Mouse (Mus musculus): Measurements from ENCODE around the gene Epha2. TPM values are rescaled to one million over a fixed set of nuclear protein-coding genes. Genes with fewer than 3 reads are reported as not detected.

Epha2 gene
- total and polyA plus RNA-seq, 2 experiments: 7.7 to 12.0 TPM

DNA sequence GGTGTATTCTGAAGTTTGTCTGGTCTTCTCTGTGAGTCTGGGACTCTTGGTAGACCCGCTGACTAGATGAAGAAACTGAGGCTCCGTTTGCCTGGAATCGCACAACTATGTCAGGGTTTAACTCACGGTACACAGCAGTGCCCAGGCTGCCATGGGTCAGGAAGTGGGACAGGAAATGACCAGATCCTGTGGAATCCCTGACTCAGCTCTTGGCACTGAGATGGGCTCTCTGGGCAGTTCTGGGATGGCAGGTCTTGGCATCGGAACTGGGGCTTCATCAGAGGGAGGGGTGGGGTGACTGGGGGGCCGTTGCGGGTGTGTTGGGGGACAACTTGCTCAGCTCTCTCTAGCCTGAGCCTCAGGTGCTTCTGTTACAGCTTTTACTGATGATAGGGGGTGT, 10.0 kb downstream of the Epha2 start:
- peak; percentile 87 for DNase-seq (ENCODE audit: extremely low read depth, low read depth, low spot score)
- H3K9ac ChIP-seq (ENCODE audit: low read depth, low read length): peak overlapping the region; percentile 4; the same call in 1 of the 2 replicates
- peaks cover 61% of the 10 kb centered on the region for H3K4me1 ChIP-seq (ENCODE audit: control insufficient read depth, insufficient read depth, low read length)
- WGBS: 12% methylated on average over 7 of the region's 7 CpGs
- peak overlapping the region; percentile 94 for H3K27ac ChIP-seq (replicated peaks; ENCODE audit: insufficient read depth, low read depth, low read length)
- H3K79me2 ChIP-seq (ENCODE audit: control insufficient read depth, insufficient read depth, low read length): peaks cover 37% of the 10 kb centered on the region; the same call in 1 of the 2 replicates
- H3K36me3 ChIP-seq (ENCODE audit: control insufficient read depth, insufficient read depth, low read length): peaks cover 6% of the 10 kb centered on the region; the same call in 1 of the 2 replicates
- no peak overlapping the region for H3K4me3 ChIP-seq (ENCODE audit: insufficient read depth, low read depth, low read length)
- TF ChIP-seq POLR2A (IDR thresholded peaks at IDR 0.05; ENCODE audit: extremely low read depth, insufficient read depth, low read length): no peak
- TF ChIP-seq CTCF (IDR thresholded peaks at IDR 0.05; ENCODE audit: low read depth, low read length): no peak
- no peaks in the 10 kb centered on the region for H3K27me3 ChIP-seq (ENCODE audit: control insufficient read depth, insufficient read depth, low read length)

DNA sequence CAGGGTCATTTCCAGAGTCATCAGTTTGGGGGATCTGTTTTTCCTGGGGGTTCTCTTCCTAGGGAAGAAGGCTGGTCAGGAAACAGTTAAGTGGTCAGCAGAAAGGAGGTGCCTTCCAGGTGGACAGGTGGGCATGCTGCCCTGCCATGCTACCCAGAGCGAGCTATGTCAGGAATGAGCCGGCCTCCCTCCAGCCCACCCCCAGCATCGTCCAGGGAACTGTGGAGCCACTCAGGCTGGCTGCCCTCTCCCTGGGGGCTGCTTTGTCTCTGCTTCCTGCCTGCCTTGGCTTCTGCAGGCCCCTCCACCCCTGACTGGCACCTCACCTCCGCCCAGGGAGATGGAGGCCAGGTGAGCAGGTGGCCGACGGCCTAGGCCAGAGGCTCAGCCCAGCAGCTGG, 10.5 kb downstream of the Epha2 start:
- H3K4me3 ChIP-seq (ENCODE audit: insufficient read depth, low read depth, low read length): no peak overlapping the region
- no peak for DNase-seq (ENCODE audit: extremely low read depth, low read depth, low spot score)
- 41% methylated on average over 6 of the region's 6 CpGs for WGBS
- peaks cover 33% of the 10 kb centered on the region; the same call in 1 of the 2 replicates for H3K79me2 ChIP-seq (ENCODE audit: control insufficient read depth, insufficient read depth, low read length)
- H3K27ac ChIP-seq (replicated peaks; ENCODE audit: insufficient read depth, low read depth, low read length): peak overlapping the region; percentile 94
- peaks cover 66% of the 10 kb centered on the region for H3K4me1 ChIP-seq (ENCODE audit: control insufficient read depth, insufficient read depth, low read length)
- H3K27me3 ChIP-seq (ENCODE audit: control insufficient read depth, insufficient read depth, low read length): no peaks in the 10 kb centered on the region
- TF ChIP-seq POLR2A (IDR thresholded peaks at IDR 0.05; ENCODE audit: extremely low read depth, insufficient read depth, low read length) (no peak), CTCF (IDR thresholded peaks at IDR 0.05; ENCODE audit: low read depth, low read length) (no peak)
- H3K36me3 ChIP-seq (ENCODE audit: control insufficient read depth, insufficient read depth, low read length): peaks cover 6% of the 10 kb centered on the region; the same call in 1 of the 2 replicates
- peak overlapping the region; percentile 64 for H3K9ac ChIP-seq (ENCODE audit: low read depth, low read length)

DNA sequence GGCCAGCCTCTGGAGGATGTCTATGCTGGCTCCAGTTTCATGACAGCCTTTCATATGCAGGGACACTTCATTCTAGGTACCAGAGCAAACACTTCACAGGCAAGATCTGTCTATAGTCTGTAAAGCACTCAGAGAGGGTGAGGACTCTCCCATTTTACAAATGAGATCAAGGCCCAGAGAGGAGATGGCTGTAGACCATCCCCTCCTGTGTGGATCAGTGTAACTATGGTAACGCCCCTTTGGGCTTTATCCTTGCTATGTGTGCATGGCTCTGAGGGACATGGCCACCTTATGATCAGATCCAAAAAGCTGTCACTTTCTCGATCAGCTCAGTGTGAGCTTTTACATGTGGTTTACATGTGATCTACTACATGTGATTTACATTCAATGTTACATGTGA, 10.9 kb downstream of the Epha2 start:
- peaks cover 31% of the 10 kb centered on the region; the same call in 1 of the 2 replicates for H3K79me2 ChIP-seq (ENCODE audit: control insufficient read depth, insufficient read depth, low read length)
- peaks cover 66% of the 10 kb centered on the region for H3K4me1 ChIP-seq (ENCODE audit: control insufficient read depth, insufficient read depth, low read length)
- H3K4me3 ChIP-seq (ENCODE audit: insufficient read depth, low read depth, low read length): no peak overlapping the region
- 52% methylated on average over 2 of the region's 2 CpGs for WGBS
- no peaks in the 10 kb centered on the region for H3K27me3 ChIP-seq (ENCODE audit: control insufficient read depth, insufficient read depth, low read length)
- H3K9ac ChIP-seq (ENCODE audit: low read depth, low read length): peak overlapping the region; percentile 64
- no peak for DNase-seq (ENCODE audit: extremely low read depth, low read depth, low spot score)
- peaks cover 6% of the 10 kb centered on the region; the same call in 1 of the 2 replicates for H3K36me3 ChIP-seq (ENCODE audit: control insufficient read depth, insufficient read depth, low read length)
- H3K27ac ChIP-seq (replicated peaks; ENCODE audit: insufficient read depth, low read depth, low read length): peak overlapping the region; percentile 94
- TF ChIP-seq POLR2A (IDR thresholded peaks at IDR 0.05; ENCODE audit: extremely low read depth, insufficient read depth, low read length) (no peak), CTCF (IDR thresholded peaks at IDR 0.05; ENCODE audit: low read depth, low read length) (no peak)

DNA sequence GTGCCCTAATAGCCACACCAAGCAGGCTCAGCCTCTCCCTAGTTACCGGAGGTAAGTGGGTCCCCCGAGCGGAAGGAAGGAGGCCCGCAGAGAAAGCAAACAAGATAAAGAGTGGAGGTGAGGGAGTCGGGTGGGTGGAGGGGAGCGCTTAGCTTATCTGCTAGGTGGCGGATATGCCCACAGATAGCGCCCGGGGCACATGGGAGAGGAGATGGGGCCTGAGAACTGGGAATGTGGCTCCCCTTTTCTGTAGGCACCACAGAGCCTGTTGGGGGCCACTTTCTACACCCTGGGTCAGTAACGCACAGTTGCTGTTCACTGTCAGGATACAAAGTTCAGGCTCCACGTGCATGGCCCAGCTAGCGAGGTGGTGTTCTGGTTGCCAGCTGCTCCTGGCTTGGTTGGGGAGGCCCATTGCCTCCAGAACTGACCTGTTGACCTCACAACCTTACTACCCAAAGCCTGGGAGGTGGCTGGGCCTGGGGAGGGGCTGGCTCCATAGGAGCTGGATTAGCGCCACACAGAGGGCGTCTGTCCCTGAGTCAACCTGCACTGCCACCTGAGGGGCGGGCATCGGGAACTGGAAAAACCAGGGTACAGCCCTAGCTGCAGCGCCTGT, 11.6 kb downstream of the Epha2 start:
- Histone ChIP-seq H3K79me2 (ENCODE audit: control insufficient read depth, insufficient read depth, low read length) (peaks cover 31% of the 10 kb centered on the region; the same call in 1 of the 2 replicates), H3K27me3 (ENCODE audit: control insufficient read depth, insufficient read depth, low read length) (no peaks in the 10 kb centered on the region), H3K4me1 (ENCODE audit: control insufficient read depth, insufficient read depth, low read length) (peaks cover 72% of the 10 kb centered on the region), H3K9ac (ENCODE audit: low read depth, low read length) (peak overlapping the region; percentile 64), H3K4me3 (ENCODE audit: insufficient read depth, low read depth, low read length) (no peak overlapping the region), H3K36me3 (ENCODE audit: control insufficient read depth, insufficient read depth, low read length) (peaks cover 8% of the 10 kb centered on the region; the same call in 1 of the 2 replicates), H3K27ac (replicated peaks; ENCODE audit: insufficient read depth, low read depth, low read length) (peak overlapping the region; percentile 94)
- peak; percentile 96 for DNase-seq (ENCODE audit: extremely low read depth, low read depth, low spot score)
- TF ChIP-seq POLR2A (IDR thresholded peaks at IDR 0.05; ENCODE audit: extremely low read depth, insufficient read depth, low read length) (no peak), CTCF (IDR thresholded peaks at IDR 0.05; ENCODE audit: low read depth, low read length) (peak; percentile 1; the same call in 1 of the 2 replicates)
- WGBS: 19% methylated on average over 17 of the region's 17 CpGs

DNA sequence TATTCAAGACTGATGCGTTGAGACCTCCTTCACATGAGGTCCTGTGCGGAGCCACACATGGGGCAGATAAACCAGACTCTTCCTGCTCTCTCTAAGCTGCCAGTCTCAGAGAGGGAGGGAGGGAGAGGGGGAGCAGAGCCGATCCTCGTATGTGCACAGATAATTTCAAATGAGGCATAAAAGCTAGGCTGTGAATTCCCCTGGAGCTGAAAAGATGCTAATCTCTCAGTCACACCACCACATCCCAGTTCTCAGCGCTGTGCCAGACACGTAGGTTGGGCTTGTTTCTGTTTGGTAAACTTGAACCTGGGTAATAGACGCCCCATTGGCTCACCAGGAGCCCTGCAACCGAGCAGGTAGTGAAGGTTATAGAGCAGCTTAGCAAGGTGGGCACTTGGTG, 12.4 kb downstream of the Epha2 start:
- H3K27ac ChIP-seq (replicated peaks; ENCODE audit: insufficient read depth, low read depth, low read length): peak overlapping the region; percentile 11; the same call in 1 of the 2 replicates
- TF ChIP-seq POLR2A (IDR thresholded peaks at IDR 0.05; ENCODE audit: extremely low read depth, insufficient read depth, low read length) (no peak), CTCF (IDR thresholded peaks at IDR 0.05; ENCODE audit: low read depth, low read length) (no peak)
- peaks cover 66% of the 10 kb centered on the region for H3K4me1 ChIP-seq (ENCODE audit: control insufficient read depth, insufficient read depth, low read length)
- no peak for DNase-seq (ENCODE audit: extremely low read depth, low read depth, low spot score)
- peaks cover 16% of the 10 kb centered on the region for H3K36me3 ChIP-seq (ENCODE audit: control insufficient read depth, insufficient read depth, low read length)
- H3K4me3 ChIP-seq (ENCODE audit: insufficient read depth, low read depth, low read length): no peak overlapping the region
- WGBS: 54% methylated on average over 8 of the region's 8 CpGs
- H3K79me2 ChIP-seq (ENCODE audit: control insufficient read depth, insufficient read depth, low read length): peaks cover 31% of the 10 kb centered on the region; the same call in 1 of the 2 replicates
- no peaks in the 10 kb centered on the region for H3K27me3 ChIP-seq (ENCODE audit: control insufficient read depth, insufficient read depth, low read length)
- 0 out of 2 replicates have a peak overlapping the region, but pooled peaks have one; percentile 2 for H3K9ac ChIP-seq (ENCODE audit: low read depth, low read length)

DNA sequence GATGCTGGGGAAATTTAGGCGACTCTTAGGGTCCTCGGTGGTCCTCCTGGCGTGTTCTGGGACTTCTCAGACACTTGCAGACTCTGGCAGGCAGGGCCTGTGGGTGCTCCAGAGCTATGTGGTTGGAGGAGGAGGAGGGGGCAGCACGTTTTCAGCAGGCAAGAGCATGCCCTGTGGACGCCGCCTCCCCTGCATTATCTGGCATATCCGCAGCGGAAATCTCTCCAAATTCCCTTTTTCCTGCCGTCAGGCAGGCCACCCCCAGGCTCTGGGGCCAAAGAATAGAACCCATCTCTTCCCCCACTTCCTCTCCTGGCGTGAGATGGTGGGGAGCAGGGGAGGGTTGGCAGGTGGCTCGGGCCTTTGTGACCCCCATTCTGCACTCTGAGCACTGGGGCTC, 12.9 kb downstream of the Epha2 start:
- peaks cover 62% of the 10 kb centered on the region for H3K4me1 ChIP-seq (ENCODE audit: control insufficient read depth, insufficient read depth, low read length)
- H3K4me3 ChIP-seq (ENCODE audit: insufficient read depth, low read depth, low read length): no peak overlapping the region
- peak overlapping the region; percentile 11 for H3K27ac ChIP-seq (replicated peaks; ENCODE audit: insufficient read depth, low read depth, low read length)
- WGBS: 75% methylated on average over 11 of the region's 11 CpGs
- no peak for DNase-seq (ENCODE audit: extremely low read depth, low read depth, low spot score)
- TF ChIP-seq CTCF (IDR thresholded peaks at IDR 0.05; ENCODE audit: low read depth, low read length) (no peak), POLR2A (IDR thresholded peaks at IDR 0.05; ENCODE audit: extremely low read depth, insufficient read depth, low read length) (no peak)
- peaks cover 28% of the 10 kb centered on the region; the same call in 1 of the 2 replicates for H3K79me2 ChIP-seq (ENCODE audit: control insufficient read depth, insufficient read depth, low read length)
- H3K9ac ChIP-seq (ENCODE audit: low read depth, low read length): no peak overlapping the region
- peaks cover 20% of the 10 kb centered on the region for H3K36me3 ChIP-seq (ENCODE audit: control insufficient read depth, insufficient read depth, low read length)
- no peaks in the 10 kb centered on the region for H3K27me3 ChIP-seq (ENCODE audit: control insufficient read depth, insufficient read depth, low read length)
